In the genomic region with DNA sequence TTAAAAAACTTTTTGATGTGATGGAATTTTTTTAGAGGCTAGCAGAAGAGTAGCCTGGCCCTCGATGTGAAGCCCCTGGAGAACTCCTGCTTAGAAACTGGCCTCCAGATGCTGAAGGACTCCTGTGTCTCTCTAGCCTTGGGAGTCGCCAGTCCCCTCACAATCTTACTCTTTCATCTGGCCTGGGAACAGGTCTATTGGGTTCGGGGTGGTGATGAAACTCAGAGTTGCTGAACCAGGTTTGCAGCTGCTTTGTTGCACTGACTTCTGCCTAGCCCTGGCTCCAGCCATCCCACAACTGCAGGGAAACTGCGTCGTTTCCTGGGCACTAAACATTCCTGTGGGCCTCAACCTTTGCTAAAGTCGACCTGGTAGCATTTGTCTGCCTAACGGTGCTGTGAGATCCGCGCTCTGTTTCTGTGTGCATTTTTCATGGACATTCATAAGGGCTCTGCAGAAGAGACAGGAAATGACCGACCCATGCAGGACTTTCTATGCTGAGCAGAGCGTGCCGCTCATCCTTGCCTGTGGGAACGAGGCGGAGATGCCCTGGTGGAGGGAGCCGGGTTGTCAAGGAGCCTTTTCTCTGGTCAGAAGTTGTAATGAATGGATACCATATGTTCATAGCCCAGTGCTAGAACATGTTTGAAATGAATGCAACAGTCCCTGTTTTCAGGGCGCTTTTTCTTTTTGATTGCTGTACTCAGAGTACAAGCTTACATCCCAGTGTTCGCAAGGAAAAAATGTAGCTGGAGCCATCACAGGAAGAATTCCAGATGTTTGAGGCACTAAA, we compare ENCODE assay signal across 11 mouse cellular contexts. TPM values are rescaled to one million over a fixed set of nuclear protein-coding genes. Genes with fewer than 3 reads are reported as not detected.
DNase-seq lines count a peak whose midpoint lies in the region; ATAC-seq and TF ChIP-seq lines count a peak whose summit lies in the region.
"Had no signal": no experiment of that assay in that cellular context is flagged by ENCODE, and none has a peak within 500 bp of the region (broad histone marks: within the 10 kb centered on the region; RNA-seq: fewer than 3 reads in every experiment).

No protein-coding gene starts in this region.

- peaks cover 58% of the 10 kb centered on the region for H3K4me1 ChIP-seq in kidney, embryonic 15.5 days
- peaks cover 19% of the 10 kb centered on the region for H3K4me1 ChIP-seq in kidney, adult 2 months (ENCODE audit: control insufficient read depth, insufficient read depth, low read length)
- H3K4me1 ChIP-seq in limb, embryonic 11.5 days (ENCODE audit: control insufficient read depth, insufficient read depth, low read length), result peaks cover 10% of the 10 kb centered on the region; the same call in 1 of the 2 replicates
- peaks cover 13% of the 10 kb centered on the region for H3K4me1 ChIP-seq in stomach, postnatal 0 days (replicated peaks; ENCODE audit: control insufficient read depth, insufficient read depth)

- H3K9ac ChIP-seq in kidney, embryonic 15.5 days, result no peak overlapping the region
- 0 out of 2 replicates have a peak overlapping the region, but pooled peaks have one; percentile 14 for H3K9ac ChIP-seq in limb, embryonic 11.5 days (ENCODE audit: low read length)
- H3K9ac ChIP-seq in stomach, postnatal 0 days (ENCODE audit: low read length), result peak overlapping the region; percentile 38; the same call in 1 of the 2 replicates
- H3K9ac ChIP-seq: liver, embryonic 15.5 days had no signal

- no peak for TF ChIP-seq CTCF in kidney, adult 2 months (conservative IDR thresholded peaks at IDR 0.05; ENCODE audit: insufficient read depth, insufficient read length, low read depth, low read length)
- TF ChIP-seq CTCF in stomach, postnatal 0 days (IDR thresholded peaks at IDR 0.05; ENCODE audit: low read depth), result no peak
- TF ChIP-seq CTCF in gastrocnemius, adult 2 months (IDR thresholded peaks at IDR 0.05), result no peak

- TF ChIP-seq EP300 in stomach, postnatal 0 days (optimal IDR thresholded peaks at IDR 0.05), result no peak

- H3K36me3 ChIP-seq in kidney, embryonic 15.5 days, result 0 out of 2 replicates have a peak, but pooled peaks cover 8% of the 10 kb centered on the region
- H3K36me3 ChIP-seq in kidney, adult 2 months (ENCODE audit: control insufficient read depth, insufficient read depth, low read length), result no peaks in the 10 kb centered on the region
- H3K36me3 ChIP-seq in limb, embryonic 11.5 days (ENCODE audit: control insufficient read depth, insufficient read depth, low read length), result no peaks in the 10 kb centered on the region
- H3K36me3 ChIP-seq in stomach, postnatal 0 days (ENCODE audit: control insufficient read depth, insufficient read depth, low read length), result no peaks in the 10 kb centered on the region

- intact Hi-C loops in gastrocnemius, adult 2 months (cut with DNase I), result no loop called here

- peak overlapping the region; percentile 9; the same call in 1 of the 2 replicates for H3K4me2 ChIP-seq in kidney, embryonic 15.5 days
- no peak overlapping the region for H3K4me2 ChIP-seq in limb, embryonic 11.5 days (ENCODE audit: low read depth, severe bottlenecking)
- H3K4me2 ChIP-seq in stomach, postnatal 0 days (replicated peaks; ENCODE audit: low read depth), result peak overlapping the region; percentile 30; the same call in 1 of the 2 replicates
- H3K4me2 ChIP-seq: liver, embryonic 15.5 days had no signal

- WGBS in kidney, embryonic 15.5 days, result 38% methylated on average over 17 of the region's 17 CpGs
- 51% methylated on average over 17 of the region's 17 CpGs for WGBS in kidney, adult 2 months
- WGBS in limb, embryonic 11.5 days, result 55% methylated on average over 17 of the region's 17 CpGs
- 35% methylated on average over 17 of the region's 17 CpGs for WGBS in stomach, postnatal 0 days

- no peaks in the 10 kb centered on the region for H3K27me3 ChIP-seq in kidney, embryonic 15.5 days
- no peaks in the 10 kb centered on the region for H3K27me3 ChIP-seq in kidney, adult 2 months (replicated peaks; ENCODE audit: control insufficient read depth, insufficient read depth, low read length)
- H3K27me3 ChIP-seq in limb, embryonic 11.5 days (ENCODE audit: control insufficient read depth, insufficient read depth, low read length), result no peaks in the 10 kb centered on the region
- no peaks in the 10 kb centered on the region for H3K27me3 ChIP-seq in stomach, postnatal 0 days (ENCODE audit: control insufficient read depth, insufficient read depth, low read length)
- H3K27me3 ChIP-seq: liver, embryonic 15.5 days had no signal

- ATAC-seq in kidney, embryonic 15.5 days (replicated peaks; ENCODE audit: low FRiP score), result no peak
- no peak for ATAC-seq in limb, embryonic 11.5 days (ENCODE audit: insufficient number of reproducible peaks, low FRiP score, low TSS enrichment, low read depth)
- ATAC-seq in stomach, postnatal 0 days (ENCODE audit: low FRiP score, low TSS enrichment), result no peak
- ATAC-seq: activated CD4-positive, CD25-positive, alpha-beta regulatory T cell, adult 4 months had no signal

- DNase-seq in kidney, adult 2 months, result no peak
- peak; percentile 42 for DNase-seq in urinary bladder, postnatal 14 days (ENCODE audit: low spot score)
- no peak for DNase-seq in urinary bladder, postnatal 25 days (ENCODE audit: low spot score)
- no peak for DNase-seq in limb, embryonic 11.5 days (ENCODE audit: low spot score)
- DNase-seq in stomach, postnatal 0 days (ENCODE audit: low spot score), result no peak
- DNase-seq in gastrocnemius, adult 2 months, result no peak
- DNase-seq in spleen, postnatal 36 days (ENCODE audit: low spot score in 2 of 2), result no peak

- no peaks in the 10 kb centered on the region for H3K9me3 ChIP-seq in kidney, embryonic 15.5 days (replicated peaks)
- no peaks in the 10 kb centered on the region for H3K9me3 ChIP-seq in limb, embryonic 11.5 days (ENCODE audit: control insufficient read depth, low read length)
- H3K9me3 ChIP-seq in stomach, postnatal 0 days (ENCODE audit: control insufficient read depth, low read length), result no peaks in the 10 kb centered on the region
- H3K9me3 ChIP-seq: liver, embryonic 15.5 days had no signal

- peak overlapping the region; percentile 76 for H3K27ac ChIP-seq in kidney, embryonic 15.5 days
- H3K27ac ChIP-seq in kidney, adult 2 months (ENCODE audit: insufficient read depth, low read depth, low read length), result no peak overlapping the region
- no peak overlapping the region; the same call in 1 of the 2 replicates for H3K27ac ChIP-seq in limb, embryonic 11.5 days (replicated peaks; ENCODE audit: low read depth, low read length)
- peak overlapping the region; percentile 81 for H3K27ac ChIP-seq in stomach, postnatal 0 days (replicated peaks)
- no peak overlapping the region for H3K27ac ChIP-seq in gastrocnemius, adult 2 months
- H3K27ac ChIP-seq: liver, embryonic 15.5 days had no signal

- TF ChIP-seq POLR2A in kidney, adult 2 months (IDR thresholded peaks at IDR 0.05; ENCODE audit: low read depth, low read length), result no peak

- no peak overlapping the region for H3K4me3 ChIP-seq in kidney, embryonic 15.5 days (replicated peaks)
- no peak overlapping the region for H3K4me3 ChIP-seq in kidney, adult 2 months (ENCODE audit: insufficient read depth, low read depth, low read length)
- no peak overlapping the region for H3K4me3 ChIP-seq in limb, embryonic 11.5 days (ENCODE audit: low read depth, low read length)
- H3K4me3 ChIP-seq in stomach, postnatal 0 days (ENCODE audit: low read depth, low read length), result no peak overlapping the region
- H3K4me3 ChIP-seq in gastrocnemius, adult 2 months, result no peak overlapping the region
- H3K4me3 ChIP-seq: liver, embryonic 15.5 days; myocyte had no signal

RNA-seq across cellular contexts. Expression of a gene that starts 11.5 kb away (rescaled TPM):
- polyA plus RNA-seq in kidney, embryonic 15.5 days (2015; fragmentation: Nextera tagmentation; extraction: Ambion mirVana), result 126 and 147 TPM in 2 replicates
- 102 and 118 TPM in 2 replicates for polyA plus RNA-seq in kidney, adult 2 months (2012; rRNA removed)
- 129 and 138 TPM in 2 replicates for polyA plus RNA-seq in limb, embryonic 11.5 days (2014; fragmentation: Nextera tagmentation; extraction: Ambion mirVana)
- 119 and 127 TPM in 2 replicates for polyA plus RNA-seq in stomach, postnatal 0 days (2015; fragmentation: Nextera tagmentation; extraction: Ambion mirVana)
- 10 to 100 TPM; 11.4 to 17.4 TPM for total RNA-seq in gastrocnemius, adult 2 months (2021)

RNA-seq across cellular contexts. Expression of a gene that starts 30.7 kb away (rescaled TPM):
- polyA plus RNA-seq in kidney, embryonic 15.5 days (2015; fragmentation: Nextera tagmentation; extraction: Ambion mirVana), result 18.4 and 19.8 TPM in 2 replicates
- polyA plus RNA-seq in kidney, adult 2 months (2012; rRNA removed), result 6.9 and 7.5 TPM in 2 replicates
- polyA plus RNA-seq in limb, embryonic 11.5 days (2014; fragmentation: Nextera tagmentation; extraction: Ambion mirVana), result 22.3 and 24.4 TPM in 2 replicates
- polyA plus RNA-seq in stomach, postnatal 0 days (2015; fragmentation: Nextera tagmentation; extraction: Ambion mirVana), result 8.2 and 8.5 TPM in 2 replicates
- total RNA-seq in gastrocnemius, adult 2 months (2021), result 10 to 100 TPM; 11.8 to 12.4 TPM

RNA-seq across cellular contexts. Expression of a gene that starts 54.2 kb away (rescaled TPM):
- polyA plus RNA-seq in kidney, embryonic 15.5 days (2015; fragmentation: Nextera tagmentation; extraction: Ambion mirVana), result 0.44 and 0.45 TPM in 2 replicates
- polyA plus RNA-seq in kidney, adult 2 months (2012; rRNA removed), result 0.08 and 0.09 TPM in 2 replicates
- polyA plus RNA-seq in limb, embryonic 11.5 days (2014; fragmentation: Nextera tagmentation; extraction: Ambion mirVana), result 0.31 TPM in 1 of 2 replicates, not detected in the other
- 0.06 and 0.23 TPM in 2 replicates for polyA plus RNA-seq in stomach, postnatal 0 days (2015; fragmentation: Nextera tagmentation; extraction: Ambion mirVana)
- total RNA-seq in gastrocnemius, adult 2 months (2021), result not detected
- polyA plus RNA-seq: activated CD4-positive, CD25-positive, alpha-beta regulatory T cell, adult 4 months had no signal

Comparison
In these comparisons a context has a peak if more than half of its experiments do, and no peak if none do; other contexts are left out.
1. H3K27ac ChIP-seq: peak in kidney, embryonic 15.5 days (single experiment) and stomach, postnatal 0 days (single experiment); none in kidney, adult 2 months (single experiment), limb, embryonic 11.5 days (single experiment) and gastrocnemius, adult 2 months (single experiment).